Mouse (Mus musculus) C2C12 (cell line): Measurements from ENCODE around the gene Pla2g6. TPM values are rescaled to one million over a fixed set of nuclear protein-coding genes. Genes with fewer than 3 reads are reported as not detected.

Source experiments
- H3K27me3 ChIP-seq: one replicate; pipeline ENCODE4 v1.6.1; 2011; ENCODE audit not compliant: control insufficient read depth, insufficient read depth, insufficient read length
- H3K36me3 ChIP-seq: one replicate; pipeline ENCODE4 v1.6.1; 2011; ENCODE audit not compliant: control insufficient read depth, insufficient read depth
- H3K4me3 ChIP-seq: one replicate; pipeline ENCODE4 v1.5.1; 2011; ENCODE audit warnings: mild to moderate bottlenecking, control low read depth; ENCODE audit not compliant: poor library complexity, insufficient read depth, severe bottlenecking
- H3K79me2 ChIP-seq: one replicate; pipeline ENCODE4 v1.6.1; 2011; ENCODE audit not compliant: control insufficient read depth, insufficient read depth
- H3K79me3 ChIP-seq: one replicate; pipeline ENCODE4 v1.6.1; 2011; ENCODE audit warnings: low read depth, control low read depth
- H3ac ChIP-seq: one replicate; pipeline ENCODE3; 2011; ENCODE audit warnings: low read depth; ENCODE audit not compliant: control insufficient read depth, insufficient read length
- CEBPB ChIP-seq: IDR thresholded peaks from one replicate; pipeline ENCODE4 v1.6.1; 2011; ENCODE audit warnings: low read depth, mild to moderate bottlenecking, control low read depth, moderate library complexity
- CTCF ChIP-seq: IDR thresholded peaks from one replicate; pipeline ENCODE4 v1.5.1; 2011; ENCODE audit not compliant: control insufficient read depth, insufficient read depth, insufficient read length
- FOSL1 ChIP-seq: IDR thresholded peaks from one replicate; pipeline ENCODE4 v1.8.0; 2011; ENCODE audit warnings: mild to moderate bottlenecking, low read length; ENCODE audit not compliant: poor library complexity, insufficient read depth, severe bottlenecking
- MAX ChIP-seq: IDR thresholded peaks from one replicate; pipeline ENCODE4 v1.6.1; 2011; ENCODE audit warnings: mild to moderate bottlenecking, control low read depth
- MYOD1 ChIP-seq: IDR thresholded peaks from one replicate; pipeline ENCODE4 v1.6.1; 2011; ENCODE audit warnings: low read depth; ENCODE audit not compliant: control insufficient read depth, insufficient read length
- MYOG ChIP-seq: IDR thresholded peaks from one replicate; pipeline ENCODE4 v1.6.1; 2011; ENCODE audit not compliant: control insufficient read depth, insufficient read length; ENCODE audit errors: extremely low read depth
- USF1 ChIP-seq: IDR thresholded peaks from one replicate; pipeline ENCODE4 v1.6.1; 2011; ENCODE audit warnings: low read depth, mild to moderate bottlenecking, control low read depth, moderate library complexity
- polyA plus RNA-seq: library from polyadenylated mRNA; unstranded; fragments of >200 nt; fragmentation: generic; extraction: Trizol; gene quantifications from one replicate; pipeline ENCODE4 v1.2.1, GENCODE M21; 2012; ENCODE audit warnings: missing spikeins

The Pla2g6 gene
- polyA plus RNA-seq, 1 experiment, result 17.4 TPM

DNA sequence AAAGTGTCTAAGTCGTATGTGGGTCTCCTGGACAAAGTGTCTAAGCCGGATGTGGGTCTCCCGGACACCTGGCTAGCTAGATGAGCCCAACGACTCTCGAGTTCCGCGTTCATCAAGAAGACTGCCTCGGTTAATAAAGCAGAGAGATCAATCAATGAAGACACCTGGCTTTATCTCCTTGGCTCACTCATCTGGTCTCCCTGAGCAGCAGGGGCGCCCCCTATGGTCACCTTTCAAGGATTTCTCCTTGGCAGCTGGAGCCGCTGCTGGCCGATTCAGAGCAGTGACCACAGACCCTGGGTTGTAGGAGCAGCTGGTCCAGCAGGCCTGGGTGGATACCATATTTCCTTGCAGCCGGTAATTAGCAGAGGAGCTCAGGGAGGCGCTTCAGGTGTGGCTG lies 65.8 kb downstream of the Pla2g6 start:
- Histone ChIP-seq H3K4me3 (no peak overlapping the region), H3K79me3 (no peaks in the 10 kb centered on the region), H3K79me2 (no peaks in the 10 kb centered on the region), H3ac (no peak overlapping the region), H3K27me3 (peaks cover 38% of the 10 kb centered on the region), H3K36me3 (no peaks in the 10 kb centered on the region)
- TF ChIP-seq MYOG, result no peak
- no peak for TF ChIP-seq MAX
- no peak for TF ChIP-seq USF1
- no peak for TF ChIP-seq CEBPB
- no peak for TF ChIP-seq FOSL1
- no peak for TF ChIP-seq CTCF
- TF ChIP-seq MYOD1, result no peak

DNA sequence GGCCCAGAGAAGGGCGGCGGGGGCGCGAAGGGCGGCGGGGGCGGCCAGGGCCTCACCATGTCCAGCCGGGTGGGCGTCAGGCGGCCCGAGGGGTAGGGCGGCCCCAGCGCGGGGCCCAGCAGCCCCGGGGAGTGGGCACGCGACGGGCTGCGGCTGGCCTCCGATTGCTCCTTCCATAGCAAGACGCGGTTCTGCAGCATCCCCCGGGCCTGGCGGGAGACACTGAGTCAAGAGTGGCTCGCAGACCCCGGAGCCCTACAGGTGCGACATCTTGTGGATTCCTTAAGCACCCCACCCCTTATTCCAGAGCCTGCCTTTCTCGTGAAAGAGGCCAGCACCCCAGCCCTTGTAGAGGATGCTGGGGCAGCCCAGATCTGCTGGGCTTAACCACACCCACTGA lies 66.4 kb downstream of the Pla2g6 start:
- Histone ChIP-seq H3K27me3 (peaks cover 33% of the 10 kb centered on the region), H3K4me3 (no peak overlapping the region), H3ac (peak overlapping the region; percentile 20), H3K79me2 (no peaks in the 10 kb centered on the region), H3K36me3 (no peaks in the 10 kb centered on the region), H3K79me3 (no peaks in the 10 kb centered on the region)
- TF ChIP-seq MYOG (no peak), USF1 (no peak), MAX (no peak), FOSL1 (no peak), MYOD1 (no peak), CTCF (no peak), CEBPB (no peak)

DNA sequence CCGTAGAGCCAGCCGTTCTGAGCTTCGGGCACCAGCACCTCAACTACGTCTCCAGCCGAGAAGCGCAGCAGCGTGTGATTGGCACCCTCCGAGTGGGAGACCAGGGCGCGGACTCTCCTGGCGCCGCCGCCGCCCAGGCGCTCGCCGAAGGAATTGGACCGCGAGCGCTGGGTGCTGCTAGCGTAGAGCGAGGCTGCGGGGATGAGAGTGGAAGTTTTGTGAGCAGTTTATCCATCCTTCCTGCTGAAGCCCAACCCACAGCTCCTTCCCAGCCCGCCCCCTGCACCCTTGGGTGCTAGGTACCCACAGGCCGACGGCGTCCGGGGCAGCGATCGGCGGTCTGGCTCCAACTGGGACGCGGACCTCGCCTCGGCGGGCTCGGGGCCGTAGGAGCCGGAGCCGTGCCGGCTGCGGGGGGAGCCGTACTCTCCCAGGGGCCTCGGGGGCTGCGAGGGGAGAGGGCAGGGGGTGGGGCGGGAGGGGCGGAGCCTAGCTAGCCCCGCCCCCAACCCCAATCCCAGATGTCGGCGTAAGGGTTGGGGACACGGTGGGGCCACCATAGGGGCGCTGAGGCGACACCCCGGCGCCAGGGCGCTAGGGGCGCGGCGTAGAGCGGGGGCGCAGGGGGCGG lies 67.0 kb downstream of the Pla2g6 start:
- no peaks in the 10 kb centered on the region for H3K79me3 ChIP-seq
- peaks cover 27% of the 10 kb centered on the region for H3K27me3 ChIP-seq
- no peak for TF ChIP-seq MAX
- TF ChIP-seq CEBPB, result no peak
- TF ChIP-seq USF1, result no peak
- no peak for TF ChIP-seq FOSL1
- no peak for TF ChIP-seq CTCF
- no peak for TF ChIP-seq MYOD1
- no peak for TF ChIP-seq MYOG
- H3K4me3 ChIP-seq, result peak overlapping the region; percentile 18
- H3ac ChIP-seq, result peak overlapping the region; percentile 41
- no peaks in the 10 kb centered on the region for H3K79me2 ChIP-seq
- no peaks in the 10 kb centered on the region for H3K36me3 ChIP-seq

DNA sequence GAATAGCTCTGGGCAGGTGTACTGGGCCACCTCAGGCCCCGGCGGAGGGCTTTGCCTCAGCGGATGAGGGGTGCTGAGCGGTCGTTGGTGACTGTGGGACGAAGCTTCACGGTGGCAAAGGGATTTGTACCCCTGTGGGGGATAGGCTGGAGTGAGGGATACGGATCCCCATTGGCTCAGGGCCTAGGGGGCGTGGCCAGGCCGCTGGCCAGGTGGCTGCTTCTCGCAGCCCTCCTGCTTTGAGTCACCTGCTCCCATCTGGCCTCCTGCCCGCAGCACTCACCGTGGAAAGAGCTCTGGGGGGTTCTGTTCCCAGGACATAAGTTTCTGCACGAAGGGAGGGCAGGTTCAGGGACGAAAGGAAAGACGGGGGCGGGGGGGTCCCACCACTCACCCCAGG lies 69.7 kb downstream of the Pla2g6 start:
- Histone ChIP-seq H3K79me3 (no peaks in the 10 kb centered on the region), H3K4me3 (no peak overlapping the region), H3K36me3 (no peaks in the 10 kb centered on the region), H3K27me3 (peaks cover 35% of the 10 kb centered on the region), H3ac (no peak overlapping the region), H3K79me2 (no peaks in the 10 kb centered on the region)
- TF ChIP-seq MYOG, result no peak
- no peak for TF ChIP-seq CTCF
- no peak for TF ChIP-seq CEBPB
- TF ChIP-seq MAX, result no peak

DNA sequence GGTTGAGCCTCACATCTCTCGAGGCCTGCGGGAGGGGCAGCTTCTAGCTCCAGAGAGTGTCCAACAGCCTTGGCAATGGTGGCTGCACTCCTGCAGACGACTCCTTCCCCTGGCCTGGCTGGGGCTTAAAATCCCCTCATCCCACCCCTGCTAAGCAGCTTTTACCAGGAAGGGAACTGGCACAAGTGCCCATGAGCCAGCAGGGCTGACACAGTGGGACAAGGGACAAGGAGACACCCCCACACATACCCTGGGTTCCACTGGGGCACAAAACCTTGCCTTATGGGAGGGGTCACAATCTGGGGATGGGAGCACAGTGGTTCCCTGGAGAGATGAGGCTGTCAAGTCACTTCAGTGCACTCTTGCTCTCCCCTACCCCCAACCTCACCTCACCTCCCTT lies 73.5 kb downstream of the Pla2g6 start, which contains the start of gene Slc16a8:
Gene Slc16a8 (minus strand): TSS at position 101 of the 400 bp plus-strand sequence.
- Histone ChIP-seq H3K36me3 (no peaks in the 10 kb centered on the region), H3K4me3 (no peak within 1 kb of the TSS), H3K79me2 (no peaks in the 10 kb centered on the region), H3K27me3 (peaks cover 48% of the 10 kb centered on the region), H3K79me3 (no peaks in the 10 kb centered on the region), H3ac (no peak within 1 kb of the TSS)
- TF ChIP-seq MYOG (no peak), CTCF (no peak), USF1 (no peak), MAX (no peak)

DNA sequence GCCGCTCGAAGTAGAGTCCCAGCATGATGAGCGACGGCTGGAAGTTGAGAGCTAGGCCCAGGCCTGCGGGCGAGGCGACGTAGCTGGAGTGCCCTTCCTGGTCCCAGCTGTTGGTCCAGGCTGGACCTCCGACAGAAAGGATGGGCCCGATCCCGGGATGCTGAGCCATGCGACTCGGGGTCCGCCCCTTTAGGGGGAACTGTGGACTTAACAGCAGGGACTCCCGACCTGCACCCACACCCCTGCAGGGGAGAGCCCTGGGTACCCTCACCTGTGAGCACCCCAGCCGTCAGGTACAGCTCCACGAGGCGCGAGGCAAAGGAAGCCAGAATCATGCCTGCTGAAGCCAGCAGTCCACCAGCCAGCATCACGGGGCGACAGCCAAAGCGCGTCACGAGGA lies 75.6 kb downstream of the Pla2g6 start:
- Histone ChIP-seq H3K79me2 (no peaks in the 10 kb centered on the region), H3ac (no peak overlapping the region), H3K27me3 (peaks cover 48% of the 10 kb centered on the region), H3K36me3 (no peaks in the 10 kb centered on the region), H3K4me3 (no peak overlapping the region), H3K79me3 (no peaks in the 10 kb centered on the region)
- TF ChIP-seq MYOG (no peak), MYOD1 (no peak), FOSL1 (no peak), CEBPB (no peak), USF1 (no peak), MAX (no peak), CTCF (no peak)
